Mouse (Mus musculus) 3T3-L1 (cell line): ENCODE measurements around the gene Crocc2.
A peak's percentile ranks its signal among the peaks of the same experiment; 100 is the strongest.

Experiments
- DNase-seq: peaks from one replicate; pipeline ENCODE4 v3.0.0-alpha.2; 2015; ENCODE audit warnings: low read depth, low spot score

The Crocc2 gene

GRCm38 (mm10) chr1:93168295-93168775 is at the start of gene Crocc2:
Gene Crocc2 (plus strand): TSS chr1:93168725.
- no peak for DNase-seq

GRCm38 (mm10) chr1:93118816-93119215 is 49.7 kb upstream of the Crocc2 start:
- DNase-seq, result no peak

GRCm38 (mm10) chr1:93123179-93123854 is 45.2 kb upstream of the Crocc2 start:
- no peak for DNase-seq

- no peak for DNase-seq
Measured at GRCm38 (mm10) chr1:93124066-93124465, 44.5 kb upstream of the Crocc2 start.

DNA sequence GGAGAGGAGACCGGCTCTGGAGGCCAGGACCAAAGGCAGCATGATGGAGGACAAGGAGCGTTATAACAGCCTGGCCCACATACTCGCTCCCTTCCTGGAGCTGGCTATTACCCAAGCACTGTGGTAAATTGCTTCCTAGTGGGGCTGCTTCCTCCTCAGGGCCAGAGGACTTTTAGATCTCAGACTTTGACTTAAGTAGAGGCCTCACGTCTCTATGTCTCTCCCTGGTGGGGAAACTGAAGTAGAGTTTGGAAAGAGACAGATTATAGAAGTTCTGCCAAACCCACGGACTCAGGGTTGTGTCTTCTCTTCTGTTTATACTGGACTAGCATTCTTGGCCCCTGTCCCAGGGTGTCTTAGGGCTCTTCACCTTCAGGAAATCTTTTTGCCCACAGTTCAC is 43.3 kb upstream of the Crocc2 start:
- peak; percentile 76 for DNase-seq

DNA sequence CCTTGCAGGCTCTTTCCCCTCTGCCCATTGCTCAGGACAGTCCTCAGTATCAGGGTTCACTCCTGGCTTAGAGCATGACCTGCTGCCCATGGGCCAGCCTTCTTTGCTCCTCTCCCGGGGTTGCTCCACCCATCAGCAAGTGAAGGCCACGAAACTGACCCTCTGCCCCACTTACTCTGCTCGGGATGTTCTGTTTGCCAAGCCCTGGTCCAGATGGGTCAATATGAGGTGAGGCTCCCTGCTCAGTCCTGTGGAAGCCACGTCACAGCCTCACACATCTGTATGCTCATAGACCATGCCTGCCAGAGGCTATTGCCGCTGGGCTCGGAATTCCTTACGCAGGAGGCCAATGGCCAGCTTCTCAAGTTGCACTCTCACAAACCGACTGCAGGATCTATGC is 40.3 kb upstream of the Crocc2 start:
- no peak for DNase-seq

- peak; percentile 86 for DNase-seq
Measured at GRCm38 (mm10) chr1:93128710-93129349, 39.7 kb upstream of the Crocc2 start.

DNA sequence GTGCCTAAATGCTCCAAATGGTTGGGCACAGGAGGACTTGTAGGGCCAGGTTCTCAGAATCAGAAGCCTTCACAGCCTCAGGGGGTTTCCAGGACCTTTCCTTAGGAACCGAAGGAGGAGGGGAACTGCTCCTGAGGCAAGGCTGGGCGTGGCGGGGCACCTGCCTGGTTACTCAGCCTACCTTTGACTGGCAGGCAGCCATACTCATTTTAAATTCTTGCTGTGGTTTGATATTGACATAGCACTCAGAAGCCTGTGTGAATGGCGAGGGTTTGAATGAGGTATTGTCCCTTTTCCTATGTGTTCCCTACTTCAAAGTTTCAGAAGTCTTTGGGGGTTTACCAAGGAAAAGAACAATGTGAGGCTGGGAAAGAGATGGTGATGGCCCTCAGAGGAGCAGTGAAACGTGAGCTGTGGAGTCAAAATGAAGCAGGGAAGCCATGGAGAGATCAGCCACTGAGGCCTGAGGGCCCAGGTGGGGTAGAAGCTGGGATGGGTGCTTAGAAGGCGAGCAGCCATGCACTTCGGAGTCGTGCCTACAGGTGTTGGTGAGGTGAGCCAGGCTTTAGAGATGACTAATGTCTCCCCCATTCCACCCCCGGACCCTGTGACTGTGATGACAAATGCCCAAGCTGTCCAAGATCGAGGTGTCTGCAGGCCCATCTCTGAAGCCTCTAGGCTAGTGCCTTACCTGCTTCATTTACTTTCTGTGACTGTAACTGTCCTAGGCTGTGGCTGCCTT is 38.1 kb upstream of the Crocc2 start:
- no peak for DNase-seq

DNA sequence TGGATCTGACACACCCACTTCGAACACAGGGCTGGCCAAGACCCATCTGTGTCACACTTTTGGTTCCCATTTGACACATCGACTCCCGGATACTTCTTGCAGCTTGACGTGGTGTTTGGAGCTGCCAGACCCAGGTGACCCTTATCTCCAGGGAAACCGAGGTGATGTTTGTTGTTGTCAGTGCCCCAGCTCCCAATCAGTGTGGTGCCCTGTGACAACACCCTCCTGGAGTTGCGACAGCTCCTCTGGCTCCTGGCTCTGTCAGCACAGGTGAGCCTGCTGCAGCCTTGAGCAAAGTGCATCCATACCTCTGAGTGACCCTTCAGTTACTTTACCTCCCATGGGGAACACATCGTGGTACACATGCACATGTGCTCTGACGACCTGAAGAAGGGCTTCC is 35.8 kb upstream of the Crocc2 start:
- DNase-seq, result no peak

DNA sequence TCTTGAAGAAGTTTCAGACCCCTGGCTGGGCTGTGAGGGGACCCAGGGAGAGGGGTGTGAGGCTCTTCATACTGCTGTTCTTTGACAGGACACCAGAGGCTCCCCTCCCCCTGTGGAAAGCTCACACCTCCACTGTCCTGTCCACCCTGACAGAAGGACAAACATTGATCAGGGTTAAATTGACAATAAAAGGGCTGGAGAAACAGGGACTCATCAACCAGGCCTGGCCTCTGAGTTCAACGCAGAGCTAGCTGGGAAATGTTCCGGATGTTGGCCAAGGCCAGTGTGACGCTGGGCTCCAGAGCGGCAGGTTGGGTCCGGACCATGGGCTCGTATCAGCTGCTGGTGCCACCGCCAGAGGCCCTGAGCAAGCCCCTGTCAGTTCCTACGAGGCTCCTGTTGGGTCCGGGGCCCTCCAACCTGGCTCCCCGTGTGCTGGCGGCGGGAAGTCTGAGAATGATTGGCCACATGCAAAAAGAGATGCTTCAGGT is 33.4 kb upstream of the Crocc2 start, which contains the start of gene Agxt:
TSS of gene Agxt (plus strand) at position 205 of the 491 bp plus-strand sequence.
- DNase-seq, result no peak

- no peak for DNase-seq
Measured at GRCm38 (mm10) chr1:93138534-93138933, 30.0 kb upstream of the Crocc2 start.

- DNase-seq, result peak; percentile 72
Measured at GRCm38 (mm10) chr1:93139713-93140112, 28.8 kb upstream of the Crocc2 start.

DNA sequence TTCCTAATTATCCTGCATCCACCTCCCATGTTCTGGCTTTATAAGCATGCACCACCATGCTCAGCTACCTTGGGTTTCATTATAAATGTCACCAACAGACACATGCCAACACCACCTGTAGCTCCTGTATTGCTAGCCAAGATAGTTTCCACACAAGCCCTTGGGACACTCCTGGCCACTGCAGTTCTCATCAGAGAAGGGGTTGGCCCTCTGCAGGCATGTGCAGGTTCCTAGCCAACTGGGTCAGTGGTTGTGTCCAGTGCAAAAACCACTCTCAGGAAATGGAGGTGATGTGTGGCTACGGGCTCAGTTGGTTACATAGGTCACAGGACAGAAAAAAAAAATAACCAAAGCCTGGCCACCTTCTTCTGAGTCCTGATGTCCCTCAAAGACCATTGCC is 25.7 kb upstream of the Crocc2 start:
- no peak for DNase-seq

DNA sequence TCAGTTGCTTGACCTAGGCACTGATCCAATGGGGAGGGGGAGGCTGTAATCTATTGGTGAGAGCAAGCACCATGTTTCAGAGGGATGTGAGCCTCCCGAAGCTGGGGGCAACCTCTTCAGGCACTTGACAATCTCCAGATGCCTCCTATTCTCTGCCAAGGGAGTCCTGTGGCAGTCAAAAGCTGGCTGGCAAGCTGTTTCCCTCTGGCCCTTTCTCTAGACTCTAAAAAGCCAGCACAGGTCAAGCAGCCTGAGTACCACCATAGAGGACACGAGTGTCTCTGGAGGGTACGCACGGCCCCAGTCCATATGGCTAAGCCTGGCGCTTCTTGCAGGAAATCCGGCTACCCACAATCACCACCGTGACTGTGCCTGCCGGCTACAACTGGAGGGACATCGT is 24.3 kb upstream of the Crocc2 start:
- no peak for DNase-seq

GRCm38 (mm10) chr1:93150907-93151661 is 17.4 kb upstream of the Crocc2 start:
- no peak for DNase-seq

DNA sequence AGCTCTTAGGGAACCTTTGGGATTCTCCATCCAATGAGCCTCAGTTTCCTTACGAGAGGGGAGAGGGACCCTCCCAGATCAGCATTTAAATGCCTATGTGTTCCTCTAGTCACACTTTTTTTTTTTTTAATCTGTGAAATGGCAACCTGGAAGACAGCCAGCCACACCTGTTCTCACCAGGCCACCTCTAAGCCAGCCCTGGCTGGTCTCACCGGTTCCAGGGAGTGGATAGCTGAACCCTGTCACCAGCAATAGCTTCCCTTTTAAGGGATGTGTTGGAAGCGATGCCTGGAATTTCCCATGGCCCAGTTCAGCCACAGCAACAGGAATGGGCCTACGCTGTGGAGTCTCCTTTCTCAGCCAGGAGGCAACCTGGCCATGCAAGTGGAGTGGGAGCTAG is 11.0 kb upstream of the Crocc2 start:
- DNase-seq, result no peak

- no peak for DNase-seq
Measured at GRCm38 (mm10) chr1:93158916-93159315, 9.6 kb upstream of the Crocc2 start.

- DNase-seq, result no peak
Measured at GRCm38 (mm10) chr1:93159566-93160500, 8.7 kb upstream of the Crocc2 start.

DNA sequence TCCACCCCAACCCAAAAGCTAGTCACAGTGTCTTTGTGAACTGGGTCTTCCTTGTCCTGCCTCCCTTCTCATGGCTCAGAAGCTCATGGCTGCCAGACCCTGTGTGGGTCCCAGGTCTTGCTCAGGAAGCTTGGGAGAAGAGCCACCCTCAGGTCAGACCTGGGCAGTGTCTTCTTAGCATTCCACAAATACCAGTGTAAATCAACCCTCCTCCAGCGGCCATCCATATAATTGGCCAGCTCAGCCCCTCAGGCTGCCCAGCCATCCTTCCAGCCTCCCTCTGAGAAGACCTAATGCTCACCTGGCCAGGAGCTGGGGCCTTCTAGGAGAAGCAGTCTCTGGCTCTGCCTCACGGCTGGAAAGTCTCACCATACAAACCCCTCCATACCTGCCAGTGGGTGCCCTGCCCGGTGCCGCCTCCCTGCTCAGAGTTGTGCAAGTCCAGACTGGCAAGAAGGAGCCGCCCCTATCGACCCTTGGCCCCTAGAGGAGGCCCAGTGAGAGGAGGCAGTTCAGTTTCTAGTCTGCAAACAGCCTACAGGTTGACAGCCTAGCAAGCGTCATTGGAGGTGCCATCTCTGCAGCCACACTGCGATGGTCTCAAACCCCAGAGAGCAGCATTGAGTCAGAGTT is 7.9 kb upstream of the Crocc2 start, which contains the start of gene 2310007B03Rik:
TSS of gene 2310007B03Rik (minus strand) at position 448 of the 633 bp plus-strand sequence.
- no peak for DNase-seq

DNA sequence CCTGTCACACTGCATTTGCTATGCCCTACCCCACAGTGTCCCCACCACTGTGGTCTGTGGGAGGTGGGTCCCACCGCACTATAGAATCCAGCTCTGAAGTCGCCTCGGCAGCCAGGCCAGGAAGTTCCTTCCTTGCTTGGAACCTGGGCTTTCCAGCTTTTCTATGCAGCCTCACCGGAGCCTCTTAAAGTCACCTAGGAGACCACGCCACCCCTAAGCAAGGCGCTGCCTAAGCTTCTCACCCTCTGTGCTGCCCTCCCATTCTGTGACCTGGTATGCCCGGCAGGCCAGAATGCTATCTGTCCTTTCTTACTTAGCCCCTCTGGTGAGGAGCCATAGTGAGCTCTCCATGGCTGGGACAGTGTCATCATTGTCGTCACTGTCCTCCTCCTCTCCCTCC is 7.2 kb upstream of the Crocc2 start:
- no peak for DNase-seq
